Mouse (Mus musculus): Measurements from ENCODE around the gene Foxn1. TPM values are rescaled to one million over a fixed set of nuclear protein-coding genes. Genes with fewer than 3 reads are reported as not detected.

Foxn1 gene
- polyA plus RNA-seq, 1 experiment from 2014 or later: not detected

DNA sequence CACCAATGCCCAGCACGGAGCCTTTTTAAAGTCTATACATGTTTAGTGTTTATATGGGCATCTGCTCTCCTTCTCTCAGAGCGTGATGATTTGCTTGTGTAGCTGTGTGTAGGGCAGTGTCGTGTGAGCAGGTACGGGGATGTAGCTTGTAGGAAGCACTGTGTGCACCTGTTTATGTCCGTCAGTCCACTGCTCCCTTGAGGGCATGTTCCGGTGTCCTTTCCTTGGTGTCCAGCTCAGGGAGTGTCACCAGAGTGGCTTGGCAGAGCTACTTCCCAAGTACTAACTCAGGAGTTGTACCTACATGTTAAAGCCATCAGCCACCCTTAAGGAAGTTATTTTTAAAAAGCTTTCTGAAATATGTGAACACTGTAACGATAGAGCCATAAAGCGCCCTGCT, 49.3 kb downstream of the Foxn1 start:
- Histone ChIP-seq H3K4me2 (no peak overlapping the region), H3K4me1 (replicated peaks) (no peaks in the 10 kb centered on the region), H3K27ac (replicated peaks) (no peak overlapping the region), H3K27me3 (no peaks in the 10 kb centered on the region), H3K4me3 (no peak overlapping the region), H3K9me3 (no peaks in the 10 kb centered on the region), H3K36me3 (peaks cover 87% of the 10 kb centered on the region), H3K9ac (no peak overlapping the region)
- WGBS: 97% methylated on average over 8 of the region's 8 CpGs
- ATAC-seq (ENCODE audit: low read depth): no peak

DNA sequence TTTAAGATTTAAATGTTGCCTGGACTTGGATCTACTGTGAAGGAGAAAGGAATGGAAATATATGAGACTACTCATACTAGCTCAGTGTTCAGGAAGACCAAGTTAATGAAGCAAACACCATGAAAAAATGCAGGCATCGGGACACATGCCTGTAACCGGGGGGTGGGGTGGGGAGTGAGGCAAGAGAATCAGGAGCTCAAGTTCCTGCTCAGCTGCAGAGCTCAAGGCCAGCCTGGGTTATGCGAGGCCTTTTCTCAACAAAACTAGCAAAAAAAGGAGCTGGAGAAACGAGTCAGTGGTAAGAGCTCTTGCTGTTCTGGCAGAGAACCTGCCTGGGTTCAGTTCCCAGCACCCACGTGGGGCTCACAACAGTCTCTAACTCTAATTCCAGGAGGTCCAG, 52.4 kb downstream of the Foxn1 start:
- Histone ChIP-seq H3K4me2 (no peak overlapping the region), H3K4me1 (replicated peaks) (peaks cover 8% of the 10 kb centered on the region), H3K9me3 (no peaks in the 10 kb centered on the region), H3K27me3 (no peaks in the 10 kb centered on the region), H3K4me3 (no peak overlapping the region), H3K27ac (replicated peaks) (no peak overlapping the region), H3K36me3 (peaks cover 67% of the 10 kb centered on the region), H3K9ac (no peak overlapping the region)
- 91% methylated on average over 5 of the region's 5 CpGs for WGBS
- no peak for ATAC-seq (ENCODE audit: low read depth)

DNA sequence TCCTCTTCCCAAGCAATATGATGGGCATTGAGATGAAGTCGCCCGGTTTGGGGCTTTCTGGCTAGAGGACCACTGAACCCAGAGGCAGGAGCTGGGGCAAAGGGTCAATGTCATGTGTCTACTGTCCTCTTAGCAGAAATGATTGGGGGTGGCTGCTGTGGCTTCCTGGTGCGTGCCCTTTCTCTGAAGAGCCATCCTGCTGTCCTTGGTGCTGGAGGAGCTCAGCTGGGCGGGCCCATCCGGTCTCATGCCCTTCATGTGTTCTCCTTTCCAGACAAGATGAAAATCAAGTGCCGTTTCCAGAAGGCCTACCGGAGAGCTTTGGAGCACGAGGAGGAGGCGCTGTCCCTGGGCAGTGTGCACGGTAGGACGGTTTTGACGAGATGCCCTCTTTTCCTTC, 53.7 kb downstream of the Foxn1 start:
- no peak overlapping the region for H3K27ac ChIP-seq (replicated peaks)
- H3K9me3 ChIP-seq: no peaks in the 10 kb centered on the region
- ATAC-seq (ENCODE audit: low read depth): no peak
- H3K27me3 ChIP-seq: no peaks in the 10 kb centered on the region
- 96% methylated on average over 12 of the region's 12 CpGs for WGBS
- no peak overlapping the region for H3K9ac ChIP-seq
- H3K4me2 ChIP-seq: no peak overlapping the region
- H3K4me3 ChIP-seq: no peak overlapping the region
- peaks cover 11% of the 10 kb centered on the region for H3K4me1 ChIP-seq (replicated peaks)
- H3K36me3 ChIP-seq: peaks cover 54% of the 10 kb centered on the region

DNA sequence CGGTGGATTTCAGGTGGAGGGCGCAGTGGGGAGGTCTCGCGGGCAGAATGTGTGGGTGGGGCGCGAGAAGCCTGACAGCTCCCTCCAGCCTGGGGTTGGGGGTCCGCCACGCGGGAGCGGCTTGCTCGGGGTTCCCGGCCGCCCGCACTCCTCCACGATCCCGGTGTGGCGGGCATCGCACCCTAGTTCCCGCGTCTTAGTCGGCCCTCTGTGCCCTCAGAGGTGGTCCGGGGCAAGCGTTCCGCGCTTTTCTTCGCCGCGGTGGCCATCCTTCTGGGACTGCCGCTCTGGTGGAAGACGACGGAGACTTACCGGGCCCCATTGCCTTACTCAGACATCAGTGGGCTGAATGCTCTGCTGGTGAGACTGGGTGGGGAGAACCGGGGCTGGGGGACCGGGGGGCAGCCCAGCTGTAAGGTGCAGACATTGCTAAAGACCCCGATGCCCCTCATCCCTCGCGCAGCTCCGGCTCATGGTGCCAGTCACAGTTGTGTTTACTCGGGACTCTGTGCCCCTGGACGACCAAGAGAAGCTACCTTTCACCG, 57.8 kb downstream of the Foxn1 start:
- H3K27me3 ChIP-seq: no peaks in the 10 kb centered on the region
- WGBS: under 1% methylated on average over 41 of the region's 41 CpGs
- peaks cover 26% of the 10 kb centered on the region for H3K4me1 ChIP-seq (replicated peaks)
- H3K4me2 ChIP-seq: peak overlapping the region; percentile 87
- H3K9ac ChIP-seq: peak overlapping the region; percentile 75
- peak; percentile 78 for ATAC-seq (ENCODE audit: low read depth)
- peak overlapping the region; percentile 40; the same call in 1 of the 2 replicates for H3K27ac ChIP-seq (replicated peaks)
- H3K4me3 ChIP-seq: peak overlapping the region; percentile 88
- H3K9me3 ChIP-seq: no peaks in the 10 kb centered on the region
- H3K36me3 ChIP-seq: peaks cover 15% of the 10 kb centered on the region

DNA sequence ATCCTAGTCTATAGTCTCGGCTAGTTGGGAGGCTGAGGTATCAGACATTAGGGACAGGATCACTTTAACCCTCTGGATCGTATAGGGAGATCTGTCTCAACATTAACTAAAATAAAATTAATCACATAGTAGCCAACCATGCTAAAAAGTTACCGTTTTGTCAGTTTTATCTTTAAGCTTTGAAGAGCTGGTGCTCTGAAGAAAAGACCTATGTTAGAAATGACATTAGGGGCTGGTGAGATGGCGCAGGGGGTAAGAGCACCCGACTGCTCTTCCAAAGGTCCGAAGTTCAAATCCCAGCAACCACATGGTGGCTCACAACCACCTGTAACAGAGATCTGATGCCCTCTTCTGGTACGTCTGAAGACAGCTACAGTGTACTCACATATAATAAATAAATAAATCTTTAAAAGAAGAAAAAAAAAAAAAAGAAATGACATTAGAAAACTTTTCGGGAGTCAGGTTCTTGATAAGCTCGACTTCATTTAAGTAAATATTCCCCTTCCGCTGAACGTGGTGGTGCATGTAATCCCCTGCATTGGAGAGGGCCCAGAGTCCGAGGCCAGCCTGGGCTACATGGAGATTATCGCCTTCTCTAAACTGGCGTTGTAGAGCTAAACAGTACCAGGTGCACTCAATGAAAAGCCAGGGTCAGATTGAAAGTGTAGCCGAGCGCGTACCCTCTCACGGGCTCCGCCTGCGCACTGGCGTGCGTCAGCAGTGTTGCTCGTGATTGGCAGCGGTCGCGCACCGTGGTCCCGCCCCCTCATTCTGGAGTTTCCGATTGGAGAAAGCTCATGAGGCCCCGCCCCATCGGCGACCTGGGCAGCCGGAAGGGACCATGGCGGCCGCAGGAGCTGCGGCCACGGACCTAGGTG, 58.5 kb downstream of the Foxn1 start, which contains the start of gene Pigs:
Gene Pigs (plus strand): TSS at position 782 of the 878 bp plus-strand sequence.
- Histone ChIP-seq H3K4me3 (peak within 1 kb of the TSS; percentile 88), H3K4me2 (peak within 1 kb of the TSS; percentile 87), H3K4me1 (replicated peaks) (peaks cover 33% of the 10 kb centered on the region), H3K36me3 (peaks cover 8% of the 10 kb centered on the region), H3K9me3 (no peaks in the 10 kb centered on the region), H3K27me3 (no peaks in the 10 kb centered on the region), H3K27ac (replicated peaks) (peak within 1 kb of the TSS; percentile 40; the same call in 1 of the 2 replicates), H3K9ac (peak within 1 kb of the TSS; percentile 75)
- peak; percentile 96 for ATAC-seq (ENCODE audit: low read depth)
- 13% methylated on average over 37 of the region's 37 CpGs for WGBS

DNA sequence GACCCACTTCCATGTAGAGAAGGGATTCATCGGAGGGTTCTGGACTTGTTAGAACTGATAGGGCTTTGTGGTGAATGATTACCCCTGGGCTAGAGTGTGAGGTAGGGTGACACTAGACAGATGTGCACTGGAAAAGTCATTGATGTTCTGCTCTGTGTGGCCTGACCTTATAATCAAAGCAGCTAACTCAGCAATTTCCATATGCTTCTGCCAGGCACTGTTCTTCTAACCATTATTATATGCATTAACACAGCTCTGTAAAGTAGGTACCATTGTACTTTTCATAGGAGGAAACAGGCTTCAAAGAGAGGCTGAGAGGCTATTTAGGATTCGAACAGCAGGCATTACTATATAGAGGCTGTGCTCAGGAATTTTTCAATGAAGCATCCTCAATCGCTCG, 59.1 kb downstream of the Foxn1 start:
- no peak overlapping the region for H3K27ac ChIP-seq (replicated peaks)
- peaks cover 1% of the 10 kb centered on the region for H3K36me3 ChIP-seq
- WGBS: 95% methylated on average over 4 of the region's 4 CpGs
- H3K27me3 ChIP-seq: no peaks in the 10 kb centered on the region
- H3K4me3 ChIP-seq: no peak overlapping the region
- H3K9ac ChIP-seq: no peak overlapping the region
- peaks cover 40% of the 10 kb centered on the region for H3K4me1 ChIP-seq (replicated peaks)
- H3K4me2 ChIP-seq: no peak overlapping the region
- ATAC-seq (ENCODE audit: low read depth): no peak
- H3K9me3 ChIP-seq: no peaks in the 10 kb centered on the region

DNA sequence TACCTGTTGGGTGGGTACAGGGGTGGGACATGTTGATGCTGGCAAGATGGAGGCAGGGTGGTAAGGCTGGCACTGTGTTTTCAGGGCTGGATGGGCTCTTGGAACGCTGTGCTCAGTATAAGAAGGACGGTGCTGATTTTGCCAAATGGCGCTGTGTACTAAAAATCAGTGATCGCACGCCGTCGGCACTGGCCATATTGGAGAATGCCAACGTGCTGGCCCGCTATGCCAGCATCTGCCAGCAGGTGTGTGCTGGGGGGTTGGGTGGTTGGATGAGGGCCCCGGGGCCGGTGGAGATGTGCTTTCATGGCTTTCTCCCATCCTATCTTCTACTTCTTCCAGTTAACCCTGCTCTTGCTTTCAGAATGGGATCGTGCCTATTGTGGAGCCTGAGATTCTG, 61.4 kb downstream of the Foxn1 start:
- no peaks in the 10 kb centered on the region for H3K9me3 ChIP-seq
- no peak for ATAC-seq (ENCODE audit: low read depth)
- H3K27me3 ChIP-seq: no peaks in the 10 kb centered on the region
- peak overlapping the region; percentile 50 for H3K4me2 ChIP-seq
- peaks cover 46% of the 10 kb centered on the region for H3K4me1 ChIP-seq (replicated peaks)
- H3K36me3 ChIP-seq: no peaks in the 10 kb centered on the region
- WGBS: 95% methylated on average over 12 of the region's 12 CpGs
- no peak overlapping the region for H3K9ac ChIP-seq
- peak overlapping the region; percentile 22; the same call in 1 of the 2 replicates for H3K4me3 ChIP-seq
- H3K27ac ChIP-seq (replicated peaks): peak overlapping the region; percentile 69

DNA sequence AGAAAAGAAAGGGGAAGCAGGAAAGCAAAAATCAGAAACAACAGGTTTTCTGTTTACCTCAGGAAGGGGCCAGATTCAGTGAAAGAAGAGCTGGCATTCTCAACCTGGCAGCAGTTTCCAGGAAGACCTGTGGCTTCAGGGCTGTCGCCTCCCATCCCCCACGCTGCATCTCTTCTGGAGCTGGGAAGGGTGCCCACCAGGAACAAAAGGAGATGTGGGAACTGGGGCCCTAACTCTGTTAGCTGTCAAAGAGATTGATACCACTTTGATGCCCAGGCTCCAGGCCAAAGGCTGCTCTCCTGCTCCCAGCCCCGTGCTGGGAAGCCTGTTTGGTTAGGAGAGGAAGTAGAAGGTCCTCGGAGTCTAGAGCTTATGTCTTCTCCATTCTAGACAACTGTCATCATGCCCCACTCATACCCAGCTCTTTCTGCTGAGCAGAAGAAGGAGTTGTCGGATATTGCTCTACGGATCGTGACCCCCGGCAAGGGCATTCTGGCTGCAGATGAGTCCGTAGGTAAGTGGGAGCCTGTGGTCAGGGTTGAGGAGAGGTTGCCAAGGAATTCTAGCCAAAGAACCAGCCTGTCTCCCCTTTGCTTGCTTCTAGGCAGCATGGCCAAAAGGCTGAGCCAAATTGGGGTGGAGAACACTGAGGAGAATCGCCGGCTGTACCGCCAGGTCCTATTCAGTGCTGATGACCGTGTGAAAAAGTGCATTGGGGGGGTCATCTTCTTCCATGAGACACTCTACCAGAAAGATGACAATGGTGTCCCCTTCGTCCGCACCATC, 62.2 kb downstream of the Foxn1 start:
- WGBS: 67% methylated on average over 15 of the region's 15 CpGs
- peak overlapping the region; percentile 30 for H3K4me3 ChIP-seq
- 0 out of 2 replicates have a peak, but pooled peaks have one; percentile 9 for ATAC-seq (ENCODE audit: low read depth)
- H3K9me3 ChIP-seq: no peaks in the 10 kb centered on the region
- H3K27me3 ChIP-seq: no peaks in the 10 kb centered on the region
- H3K4me1 ChIP-seq (replicated peaks): peaks cover 40% of the 10 kb centered on the region
- H3K36me3 ChIP-seq: no peaks in the 10 kb centered on the region
- peak overlapping the region; percentile 55; the same call in 1 of the 2 replicates for H3K9ac ChIP-seq
- H3K27ac ChIP-seq (replicated peaks): peak overlapping the region; percentile 80
- H3K4me2 ChIP-seq: peak overlapping the region; percentile 50

DNA sequence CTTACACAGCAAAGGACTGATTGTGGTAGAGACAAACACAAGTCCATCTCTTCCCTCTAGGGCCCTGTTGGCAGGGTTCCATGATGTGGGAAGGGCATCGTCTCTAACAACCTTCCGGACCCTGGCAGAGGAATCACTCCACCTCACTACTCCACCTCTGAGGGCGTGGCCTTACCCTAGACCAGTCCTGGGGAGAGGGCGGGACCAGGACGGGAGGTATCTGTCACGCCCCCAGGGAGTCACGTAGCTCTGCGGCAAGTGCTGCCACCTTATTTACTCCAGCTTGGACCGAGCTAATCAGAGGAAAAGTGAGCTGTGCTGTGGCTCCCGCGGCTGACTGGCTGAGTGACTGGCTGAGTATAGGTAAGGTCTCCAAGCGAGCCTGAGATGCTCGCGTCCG, 63.5 kb downstream of the Foxn1 start, which contains the start of gene Aldoc:
Gene Aldoc (plus strand): TSS at position 109 of the 400 bp plus-strand sequence.
- Histone ChIP-seq H3K27ac (replicated peaks) (peak within 1 kb of the TSS; percentile 80), H3K4me2 (peak within 1 kb of the TSS; percentile 50)
- 8% methylated on average over 15 of the region's 15 CpGs for WGBS

DNA sequence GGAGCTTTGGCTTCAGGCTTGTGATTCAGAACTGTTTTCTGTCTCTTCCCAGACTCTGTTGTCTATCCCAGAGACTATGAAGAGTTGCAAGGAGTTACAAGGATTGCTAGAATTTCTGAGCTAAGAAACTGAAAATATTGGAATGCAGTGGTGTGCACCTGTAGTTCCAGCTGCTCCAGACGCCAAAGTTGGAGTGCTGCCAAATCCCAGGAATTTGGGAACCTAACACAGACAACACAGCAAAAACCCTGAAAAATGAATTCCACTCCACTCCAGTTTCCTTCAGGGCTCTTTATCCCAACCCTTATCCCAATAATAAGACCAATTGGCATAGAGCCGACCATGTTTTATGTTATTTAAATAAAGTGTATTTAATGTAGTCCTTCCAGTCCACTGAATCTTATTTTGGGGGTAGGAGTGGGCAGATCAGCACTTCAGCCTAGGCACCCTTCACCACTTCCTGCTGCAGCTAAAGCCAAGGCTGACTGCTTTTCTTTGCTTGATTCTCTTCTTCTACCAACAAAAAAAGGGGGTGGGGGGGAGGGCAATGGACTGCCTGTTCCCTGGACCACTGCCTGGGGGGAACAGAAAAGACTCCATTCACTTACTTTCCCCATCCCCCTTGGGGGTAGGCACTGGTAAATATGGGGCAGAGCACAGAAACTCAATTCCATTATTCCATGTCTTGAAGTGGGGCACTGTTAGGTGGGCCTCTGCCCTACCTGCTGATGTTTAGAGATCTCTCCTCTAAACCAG, 64.1 kb downstream of the Foxn1 start:
- H3K9me3 ChIP-seq: no peaks in the 10 kb centered on the region
- peaks cover 35% of the 10 kb centered on the region for H3K4me1 ChIP-seq (replicated peaks)
- H3K27me3 ChIP-seq: no peaks in the 10 kb centered on the region
- H3K27ac ChIP-seq (replicated peaks): peak overlapping the region; percentile 80
- H3K9ac ChIP-seq: 0 out of 2 replicates have a peak overlapping the region, but pooled peaks have one; percentile 55
- H3K4me2 ChIP-seq: peak overlapping the region; percentile 50
- WGBS: 61% methylated on average over 2 of the region's 2 CpGs
- H3K36me3 ChIP-seq: peaks cover 16% of the 10 kb centered on the region; the same call in 1 of the 2 replicates
- peak overlapping the region; percentile 30 for H3K4me3 ChIP-seq
- ATAC-seq (ENCODE audit: low read depth): peak; percentile 57

More for the DNA sequence above, 63.5 kb downstream of the Foxn1 start, which contains the start of gene Aldoc:
- Histone ChIP-seq H3K27me3 (no peaks in the 10 kb centered on the region), H3K36me3 (peaks cover 10% of the 10 kb centered on the region; the same call in 1 of the 2 replicates), H3K4me3 (peak within 1 kb of the TSS; percentile 30), H3K9ac (peak within 1 kb of the TSS; percentile 55; the same call in 1 of the 2 replicates), H3K4me1 (replicated peaks) (peaks cover 35% of the 10 kb centered on the region), H3K9me3 (no peaks in the 10 kb centered on the region)
- peak; percentile 90 for ATAC-seq (ENCODE audit: low read depth)

DNA sequence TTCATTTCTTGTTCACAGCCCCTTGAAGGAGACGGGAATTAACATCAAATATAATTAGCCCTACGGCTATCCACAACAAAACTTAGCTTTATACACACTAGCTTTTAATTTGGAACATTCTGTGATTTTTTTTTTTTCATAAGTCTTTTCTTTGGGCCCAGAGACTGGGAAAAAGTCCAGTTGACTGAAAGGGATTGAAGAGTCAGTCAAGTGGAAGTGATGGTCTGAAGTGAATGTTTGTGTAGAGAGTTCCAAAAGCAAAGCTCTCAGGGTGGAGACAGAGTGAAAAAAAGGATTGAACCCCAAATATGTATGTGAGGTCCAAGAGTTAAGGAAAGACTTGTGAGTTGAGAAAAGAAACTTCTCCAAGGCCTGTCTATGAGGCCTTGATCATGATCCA, 67.9 kb downstream of the Foxn1 start:
- H3K4me2 ChIP-seq: no peak overlapping the region
- 85% methylated on average over 2 of the region's 2 CpGs for WGBS
- no peak overlapping the region for H3K27ac ChIP-seq (replicated peaks)
- H3K4me1 ChIP-seq (replicated peaks): peaks cover 18% of the 10 kb centered on the region
- peaks cover 28% of the 10 kb centered on the region; the same call in 1 of the 2 replicates for H3K36me3 ChIP-seq
- no peaks in the 10 kb centered on the region for H3K27me3 ChIP-seq
- ATAC-seq (ENCODE audit: low read depth): no peak
- no peak overlapping the region for H3K9ac ChIP-seq
- no peak overlapping the region for H3K4me3 ChIP-seq
- H3K9me3 ChIP-seq: no peaks in the 10 kb centered on the region

Measured in neural tube, embryonic 13.5 days (tissue).